Mouse (Mus musculus) left cerebral cortex, adult 9 months (tissue): Measurements from ENCODE around the gene Vmn1r51.
"Not testable (repeated sequence)": the region's sequence is repeated elsewhere in the genome, so short reads cannot be mapped to it uniquely, and the experiment has no call there.

ENCODE experiments used
- DNase-seq, 2 experiments: peaks; one replicate each; pipeline ENCODE4 v3.0.0; 2022; ENCODE audit warnings: low spot score in 2 of 2

Vmn1r51 gene

GRCm38 (mm10) chr6:90122296-90122695, at the start of gene Vmn1r51:
Gene Vmn1r51 (plus strand): TSS chr6:90122596.
- not testable (repeated sequence) for DNase-seq

GRCm38 (mm10) chr6:90078406-90078805, 44.0 kb upstream of the Vmn1r51 start, which contains the start of gene Vmn1r49:
Gene Vmn1r49 (minus strand): TSS chr6:90078506.
- no peak for DNase-seq

GRCm38 (mm10) chr6:90100566-90100965, 21.8 kb upstream of the Vmn1r51 start:
- DNase-seq: no peak

- DNase-seq: no peak
Observed at GRCm38 (mm10) chr6:90101130-90101529, 21.3 kb upstream of the Vmn1r51 start, which contains the start of gene Vmn1r50. Gene Vmn1r50 (plus strand): TSS chr6:90101430.

GRCm38 (mm10) chr6:90160139-90160538, 37.7 kb downstream of the Vmn1r51 start:
- DNase-seq: no peak

GRCm38 (mm10) chr6:90174508-90174907, 52.1 kb downstream of the Vmn1r51 start, which contains the start of gene Vmn1r52:
Gene Vmn1r52 (plus strand): TSS chr6:90174808.
- no peak for DNase-seq
